ENCODE assay signal across 8 mouse cellular contexts in the genomic region with DNA sequence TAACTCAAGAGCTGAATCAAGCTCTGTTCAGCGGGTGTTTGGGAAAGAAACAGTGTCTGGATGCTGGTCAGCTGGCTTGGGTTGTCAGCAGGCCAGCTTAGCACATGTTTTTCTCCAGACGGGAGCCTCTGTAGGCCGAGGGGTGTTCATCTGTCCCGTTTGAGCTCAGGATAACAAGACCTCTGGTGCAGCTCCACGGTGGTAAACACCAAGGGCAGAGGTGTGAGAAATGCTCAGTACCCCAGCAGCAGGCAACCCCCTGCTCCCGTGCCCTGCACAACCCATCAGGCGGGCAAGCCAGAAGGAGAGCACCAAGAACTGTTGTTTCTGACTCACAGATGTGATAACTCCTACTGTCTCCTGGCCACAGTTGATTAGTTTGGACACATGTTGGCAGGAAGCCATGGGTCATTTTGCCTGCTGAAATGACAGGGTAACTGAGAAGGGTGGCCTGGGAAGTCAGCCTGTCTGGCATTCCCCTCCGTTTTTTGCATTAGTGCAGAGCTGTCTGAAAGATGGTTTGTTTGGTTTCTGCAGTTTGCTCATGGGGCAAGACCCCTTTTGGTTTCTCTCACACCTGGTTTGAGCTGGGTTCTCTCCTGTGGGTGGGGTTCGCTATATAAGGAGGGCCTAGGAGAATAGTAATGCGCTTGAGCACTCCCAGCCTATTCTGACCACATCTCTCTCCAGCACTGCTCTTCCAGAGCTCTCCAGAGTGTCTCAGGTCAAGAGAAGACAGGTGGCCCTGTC. TPM values are rescaled to one million over a fixed set of nuclear protein-coding genes. Genes with fewer than 3 reads are reported as not detected.
DNase-seq lines count a peak whose midpoint lies in the region; ATAC-seq lines count a peak whose summit lies in the region.

No protein-coding gene starts in this region.

- peaks cover 38% of the 10 kb centered on the region for H3K4me1 ChIP-seq in forebrain, embryonic 12.5 days
- H3K4me1 ChIP-seq in midbrain, embryonic 11.5 days (ENCODE audit: control insufficient read depth, insufficient read depth, low read length), result peaks cover 12% of the 10 kb centered on the region
- peaks cover 19% of the 10 kb centered on the region for H3K4me1 ChIP-seq in stomach, embryonic 16.5 days (ENCODE audit: control insufficient read depth, insufficient read depth, low read length)

- intact Hi-C loops in heart, postnatal 10 days (cut with DNase I), result loop anchor here (2.0 kb wide), 1 partner anchor 19 kb away; no protein-coding TSS in a partner anchor
- intact Hi-C loops in left cerebral cortex, postnatal 4 days (cut with DNase I), result no loop called here

- H3K9ac ChIP-seq in forebrain, embryonic 12.5 days, result 0 out of 2 replicates have a peak overlapping the region, but pooled peaks have one; percentile 2
- H3K9ac ChIP-seq in midbrain, embryonic 11.5 days (ENCODE audit: low read length), result no peak overlapping the region
- H3K9ac ChIP-seq in stomach, embryonic 16.5 days (ENCODE audit: low read length), result 0 out of 2 replicates have a peak overlapping the region, but pooled peaks have one; percentile 20

- WGBS in forebrain, embryonic 12.5 days, result 74% methylated on average over 10 of the region's 10 CpGs
- WGBS in midbrain, embryonic 11.5 days, result 67% methylated on average over 10 of the region's 10 CpGs
- WGBS in stomach, embryonic 16.5 days, result 32% methylated on average over 10 of the region's 10 CpGs

- DNase-seq in A20 (ENCODE audit: low read depth, low spot score), result peak; percentile 27
- DNase-seq in adrenal gland, postnatal 10 days, result peak; percentile 71
- DNase-seq in heart, postnatal 10 days, result peak; percentile 80 to 81
- peak; percentile 71 for DNase-seq in left cerebral cortex, postnatal 4 days
- DNase-seq in midbrain, embryonic 11.5 days (ENCODE audit: low spot score, missing footprints), result no peak

- H3K36me3 ChIP-seq in forebrain, embryonic 12.5 days (replicated peaks), result no peaks in the 10 kb centered on the region
- no peaks in the 10 kb centered on the region for H3K36me3 ChIP-seq in midbrain, embryonic 11.5 days (ENCODE audit: control insufficient read depth, insufficient read depth, low read length)
- H3K36me3 ChIP-seq in stomach, embryonic 16.5 days (ENCODE audit: control insufficient read depth, insufficient read depth, low read length), result no peaks in the 10 kb centered on the region

- H3K27me3 ChIP-seq in forebrain, embryonic 12.5 days, result no peaks in the 10 kb centered on the region
- H3K27me3 ChIP-seq in midbrain, embryonic 11.5 days (ENCODE audit: control insufficient read depth, insufficient read depth, low read length), result no peaks in the 10 kb centered on the region
- H3K27me3 ChIP-seq in stomach, embryonic 16.5 days (ENCODE audit: control insufficient read depth, insufficient read depth, low read length), result no peaks in the 10 kb centered on the region

- peak overlapping the region; percentile 68 for H3K27ac ChIP-seq in forebrain, embryonic 12.5 days
- no peak overlapping the region for H3K27ac ChIP-seq in midbrain, embryonic 11.5 days (ENCODE audit: low read depth, low read length)
- H3K27ac ChIP-seq in stomach, embryonic 16.5 days (ENCODE audit: low read length), result peak overlapping the region; percentile 31

- no peak overlapping the region for H3K4me3 ChIP-seq in forebrain, embryonic 12.5 days (replicated peaks)
- no peak overlapping the region for H3K4me3 ChIP-seq in midbrain, embryonic 11.5 days (ENCODE audit: low read depth, low read length)
- no peak overlapping the region for H3K4me3 ChIP-seq in stomach, embryonic 16.5 days (replicated peaks; ENCODE audit: low read length)

- no peaks in the 10 kb centered on the region for H3K9me3 ChIP-seq in forebrain, embryonic 12.5 days
- no peaks in the 10 kb centered on the region for H3K9me3 ChIP-seq in midbrain, embryonic 11.5 days (ENCODE audit: control insufficient read depth, low read length)
- no peaks in the 10 kb centered on the region for H3K9me3 ChIP-seq in stomach, embryonic 16.5 days (replicated peaks; ENCODE audit: control insufficient read depth, low read length)

- no peak overlapping the region for H3K4me2 ChIP-seq in forebrain, embryonic 12.5 days
- H3K4me2 ChIP-seq in midbrain, embryonic 11.5 days, result no peak overlapping the region
- H3K4me2 ChIP-seq in stomach, embryonic 16.5 days (ENCODE audit: low read depth, low read length), result no peak overlapping the region

- peak; percentile 25; the same call in 1 of the 2 replicates for ATAC-seq in forebrain, embryonic 12.5 days (ENCODE audit: low FRiP score)
- ATAC-seq in midbrain, embryonic 11.5 days (ENCODE audit: low FRiP score), result peak; percentile 30; the same call in 1 of the 2 replicates
- peak; percentile 57; the same call in 1 of the 2 replicates for ATAC-seq in stomach, embryonic 16.5 days (ENCODE audit: insufficient read depth, low FRiP score)
- no peak for ATAC-seq in erythroid progenitor cell, adult 5-6 weeks (replicated peaks; ENCODE audit: low FRiP score, poor library complexity, severe bottlenecking)

RNA-seq across cellular contexts. Expression of a gene that starts 25.0 kb away (rescaled TPM):
- 10 to 100 TPM; 21.8 to 26.7 TPM for total RNA-seq in adrenal gland, postnatal 10 days (2021)
- polyA plus RNA-seq in forebrain, embryonic 12.5 days (2016; fragmentation: Nextera tagmentation; extraction: Ambion mirVana), result 17.0 and 18.2 TPM in 2 replicates
- 10 to 100 TPM; 70.7 to 86.4 TPM for total RNA-seq in heart, postnatal 10 days (2021)
- total RNA-seq in left cerebral cortex, postnatal 4 days (2021), result 100 to 1,000 TPM; 152 to 157 TPM
- polyA plus RNA-seq in midbrain, embryonic 11.5 days (2014; fragmentation: Nextera tagmentation; extraction: Ambion mirVana), result 19.9 and 22.5 TPM in 2 replicates
- polyA plus RNA-seq in stomach, embryonic 16.5 days (2015; fragmentation: Nextera tagmentation; extraction: Ambion mirVana), result 12.2 and 13.2 TPM in 2 replicates
- total RNA-seq in erythroid progenitor cell, adult 5-6 weeks (2015; ENCODE audit: low replicate concordance), result 63.8 and 75.5 TPM in 2 replicates
- 78.1 and 90.7 TPM in 2 replicates for total RNA-seq in erythroid progenitor cell, adult 5-6 weeks (2017; ENCODE audit: low replicate concordance)
